Mouse (Mus musculus) intestine, embryonic 14.5 days (tissue): Measurements from ENCODE around the gene Gm9903. TPM values are rescaled to one million over a fixed set of nuclear protein-coding genes. Genes with fewer than 3 reads are reported as not detected.

Source experiments
- ATAC-seq: fragments of 200-750 bp; cut with Nextera tagmentation; replicated peaks from 2 replicates; pipeline ENCODE4 v1.8.0; 2017; ENCODE audit warnings: low read depth, moderate number of reproducible peaks, moderate TSS enrichment, moderate library complexity; ENCODE audit not compliant: low FRiP score, low TSS enrichment
- DNase-seq: peaks from one replicate; pipeline ENCODE4 v3.0.0-alpha.2; 2018; ENCODE audit warnings: low spot score
- H3K27ac ChIP-seq: fragments of 300-500 bp; sonication (generic); 2 replicates; pipeline ENCODE4 v1.5.1; 2014; ENCODE audit warnings: low read depth, mild to moderate bottlenecking, control low read depth
- H3K27me3 ChIP-seq: fragments of 300-500 bp; sonication (generic); replicated peaks from 2 replicates; pipeline ENCODE4 v1.6.1; 2014; ENCODE audit warnings: low read length, control low read depth; ENCODE audit not compliant: control insufficient read depth, insufficient read depth
- H3K36me3 ChIP-seq: fragments of 300-500 bp; sonication (generic); 2 replicates; pipeline ENCODE4 v1.6.1; 2014; ENCODE audit warnings: low read length, control low read depth; ENCODE audit not compliant: control insufficient read depth, insufficient read depth
- H3K4me1 ChIP-seq: fragments of 300-500 bp; sonication (generic); replicated peaks from 2 replicates; pipeline ENCODE4 v1.6.1; 2014; ENCODE audit warnings: low read length, control low read depth, mixed read lengths; ENCODE audit not compliant: control insufficient read depth, insufficient read depth
- H3K4me2 ChIP-seq: fragments of 300-500 bp; sonication (generic); 2 replicates; pipeline ENCODE4 v1.6.1; 2014; ENCODE audit warnings: low read length
- H3K4me3 ChIP-seq: fragments of 300-500 bp; sonication (generic); 2 replicates; pipeline ENCODE4 v1.5.1; 2014; ENCODE audit warnings: low read depth, low read length, control low read depth, mixed read lengths
- H3K9ac ChIP-seq: fragments of 300-500 bp; sonication (generic); 2 replicates; pipeline ENCODE4 v1.6.1; 2014; ENCODE audit warnings: mild to moderate bottlenecking, low read length
- H3K9me3 ChIP-seq: fragments of 300-500 bp; sonication (generic); 2 replicates; pipeline ENCODE4 v1.6.1; 2016; ENCODE audit warnings: low read length, control low read depth; ENCODE audit not compliant: control insufficient read depth
- WGBS: fragments of 180-500 bp; shearing (Covaris S2); extraction: QIAGEN DNeasy Blood & Tissue Kit; methylation state at CpG from one replicate; pipeline ENCODE4 v1.1.7; 2014; 5-methylcytosine and 5-hydroxymethylcytosine counted together
- polyA plus RNA-seq: library from polyadenylated mRNA; unstranded; fragments of >200 nt; fragmentation: Nextera tagmentation; extraction: Ambion mirVana; gene quantifications from 2 replicates; pipeline ENCODE4 v1.2.1, GENCODE M21; 2014

Gene Gm9903
- polyA plus RNA-seq, 1 experiment from 2014 or later: 0.46 TPM

- Histone ChIP-seq H3K9ac (peak overlapping the region; percentile 51; the same call in 1 of the 2 replicates), H3K9me3 (no peaks in the 10 kb centered on the region), H3K4me3 (peak overlapping the region; percentile 88; the same call in 1 of the 2 replicates), H3K27me3 (no peaks in the 10 kb centered on the region), H3K4me2 (peak overlapping the region; percentile 75; the same call in 1 of the 2 replicates), H3K36me3 (no peaks in the 10 kb centered on the region; the same call in 1 of the 2 replicates), H3K4me1 (peaks cover 14% of the 10 kb centered on the region), H3K27ac (peak overlapping the region; percentile 47; the same call in 1 of the 2 replicates)
- no peak for ATAC-seq
- WGBS: 65% methylated on average over 4 of the region's 4 CpGs
- no peak for DNase-seq
These were observed 890 bp downstream of the Gm9903 start for GRCm38 (mm10) chr5:33630615-33631014.

- Histone ChIP-seq H3K4me2 (no peak overlapping the region), H3K4me1 (peaks cover 14% of the 10 kb centered on the region), H3K9me3 (no peaks in the 10 kb centered on the region), H3K27me3 (no peaks in the 10 kb centered on the region), H3K9ac (no peak overlapping the region), H3K27ac (no peak overlapping the region), H3K36me3 (peaks cover 3% of the 10 kb centered on the region), H3K4me3 (no peak overlapping the region)
- 96% methylated on average over 1 of the region's 1 CpGs for WGBS
- ATAC-seq (no peak), DNase-seq (no peak)
These were observed 2.8 kb downstream of the Gm9903 start for GRCm38 (mm10) chr5:33632526-33632925.

GRCm38 (mm10) chr5:33635361-33635760, 5.6 kb downstream of the Gm9903 start:
- H3K27me3 ChIP-seq: no peaks in the 10 kb centered on the region
- 87% methylated on average over 3 of the region's 3 CpGs for WGBS
- H3K4me3 ChIP-seq: no peak overlapping the region
- no peak overlapping the region for H3K4me2 ChIP-seq
- DNase-seq: no peak
- no peak overlapping the region for H3K9ac ChIP-seq
- no peak for ATAC-seq
- H3K27ac ChIP-seq: no peak overlapping the region
- H3K9me3 ChIP-seq: no peaks in the 10 kb centered on the region
- H3K4me1 ChIP-seq: 0 out of 2 replicates have a peak, but pooled peaks cover under 1% of the 10 kb centered on the region
- H3K36me3 ChIP-seq: peaks cover 25% of the 10 kb centered on the region

- no peak overlapping the region for H3K27ac ChIP-seq
- no peak for ATAC-seq
- no peak overlapping the region for H3K4me2 ChIP-seq
- H3K27me3 ChIP-seq: no peaks in the 10 kb centered on the region
- H3K36me3 ChIP-seq: peaks cover 47% of the 10 kb centered on the region
- WGBS: 74% methylated on average over 3 of the region's 3 CpGs
- no peaks in the 10 kb centered on the region for H3K9me3 ChIP-seq
- H3K4me1 ChIP-seq: no peaks in the 10 kb centered on the region
- no peak overlapping the region for H3K9ac ChIP-seq
- DNase-seq: no peak
- no peak overlapping the region for H3K4me3 ChIP-seq
These were observed 8.1 kb downstream of the Gm9903 start for GRCm38 (mm10) chr5:33637606-33638350.

GRCm38 (mm10) chr5:33638826-33639225, 9.1 kb downstream of the Gm9903 start:
- peaks cover 57% of the 10 kb centered on the region for H3K36me3 ChIP-seq
- no peak for DNase-seq
- no peaks in the 10 kb centered on the region for H3K9me3 ChIP-seq
- no peak overlapping the region for H3K27ac ChIP-seq
- no peaks in the 10 kb centered on the region for H3K27me3 ChIP-seq
- no peak overlapping the region for H3K9ac ChIP-seq
- no peak for ATAC-seq
- no peak overlapping the region for H3K4me3 ChIP-seq
- no peaks in the 10 kb centered on the region for H3K4me1 ChIP-seq
- 39% methylated on average over 4 of the region's 4 CpGs for WGBS
- H3K4me2 ChIP-seq: no peak overlapping the region

- H3K36me3 ChIP-seq: peaks cover 74% of the 10 kb centered on the region
- WGBS: 37% methylated on average over 3 of the region's 3 CpGs
These were observed 10.9 kb downstream of the Gm9903 start for GRCm38 (mm10) chr5:33640652-33641051.

GRCm38 (mm10) chr5:33651017-33651416, 21.3 kb downstream of the Gm9903 start:
- Histone ChIP-seq H3K4me1 (peaks cover 16% of the 10 kb centered on the region), H3K27me3 (no peaks in the 10 kb centered on the region), H3K36me3 (peaks cover 60% of the 10 kb centered on the region), H3K9me3 (no peaks in the 10 kb centered on the region), H3K27ac (no peak overlapping the region), H3K9ac (peak overlapping the region; percentile 75), H3K4me3 (peak overlapping the region; percentile 75), H3K4me2 (peak overlapping the region; percentile 52)
- DNase-seq (no peak), ATAC-seq (no peak)
- 9% methylated on average over 2 of the region's 2 CpGs for WGBS

More at GRCm38 (mm10) chr5:33640652-33641051, 10.9 kb downstream of the Gm9903 start:
- Histone ChIP-seq H3K4me2 (no peak overlapping the region), H3K9me3 (no peaks in the 10 kb centered on the region), H3K27ac (no peak overlapping the region), H3K9ac (no peak overlapping the region), H3K4me1 (no peaks in the 10 kb centered on the region), H3K4me3 (no peak overlapping the region), H3K27me3 (no peaks in the 10 kb centered on the region)
- ATAC-seq (no peak; the same call in 1 of the 2 replicates), DNase-seq (peak; percentile 57)

- 0% methylated on average over 11 of the region's 11 CpGs for WGBS
These were observed 21.8 kb downstream of the Gm9903 start for GRCm38 (mm10) chr5:33651541-33651920.

More at GRCm38 (mm10) chr5:33651541-33651920, 21.8 kb downstream of the Gm9903 start:
- Histone ChIP-seq H3K4me1 (peaks cover 21% of the 10 kb centered on the region), H3K27me3 (no peaks in the 10 kb centered on the region), H3K27ac (peak overlapping the region; percentile 98), H3K9me3 (no peaks in the 10 kb centered on the region), H3K9ac (peak overlapping the region; percentile 75), H3K4me3 (peak overlapping the region; percentile 75), H3K4me2 (peak overlapping the region; percentile 52), H3K36me3 (peaks cover 55% of the 10 kb centered on the region)
- ATAC-seq (no peak), DNase-seq (no peak)
